Mouse (Mus musculus): ENCODE results near the gene Gfer.

Gene Gfer

DNA sequence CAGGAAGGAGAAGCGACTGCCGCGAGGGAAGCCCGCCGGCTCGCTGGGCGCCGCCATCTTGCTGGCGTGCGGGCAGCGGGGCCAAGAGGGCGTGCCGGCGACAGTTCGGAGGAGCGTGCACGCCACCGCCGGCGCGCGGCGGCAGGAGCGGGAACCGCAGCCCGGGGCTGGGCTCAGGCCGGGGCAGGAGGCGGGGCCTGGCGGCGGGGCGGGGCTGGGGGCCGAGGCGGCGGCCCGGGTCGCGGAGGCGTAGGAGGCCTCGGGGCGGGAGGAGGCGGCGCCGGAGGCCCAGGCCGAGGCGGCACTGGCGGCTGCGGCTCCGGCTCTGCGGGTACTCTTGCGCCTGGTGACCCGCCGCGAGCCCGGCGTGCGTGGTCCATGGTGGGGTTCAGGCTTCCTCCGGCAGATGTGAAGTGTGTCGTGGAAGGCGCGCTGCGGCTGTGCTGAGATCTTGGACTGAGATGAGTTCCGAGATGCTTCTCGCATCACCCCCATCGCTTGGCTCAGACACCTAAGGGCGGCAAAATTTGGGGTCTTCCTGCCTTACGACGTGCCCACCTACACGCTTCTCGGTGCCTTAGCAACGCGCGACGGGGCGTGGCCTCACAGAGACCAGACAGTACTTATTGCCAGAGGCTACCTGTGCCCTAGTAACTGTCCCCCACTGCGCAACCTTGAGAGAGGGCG, at the start of gene Gfer, which contains the start of gene Noxo1:
Gene Gfer, minus strand, starts transcription at position 146 of the 687 bp plus-strand sequence.
Gene Noxo1, plus strand, starts transcription at position 224 of the 687 bp plus-strand sequence.
- peak; percentile 94 for DNase-seq (ENCODE audit: inconsistent ontology term)

DNA sequence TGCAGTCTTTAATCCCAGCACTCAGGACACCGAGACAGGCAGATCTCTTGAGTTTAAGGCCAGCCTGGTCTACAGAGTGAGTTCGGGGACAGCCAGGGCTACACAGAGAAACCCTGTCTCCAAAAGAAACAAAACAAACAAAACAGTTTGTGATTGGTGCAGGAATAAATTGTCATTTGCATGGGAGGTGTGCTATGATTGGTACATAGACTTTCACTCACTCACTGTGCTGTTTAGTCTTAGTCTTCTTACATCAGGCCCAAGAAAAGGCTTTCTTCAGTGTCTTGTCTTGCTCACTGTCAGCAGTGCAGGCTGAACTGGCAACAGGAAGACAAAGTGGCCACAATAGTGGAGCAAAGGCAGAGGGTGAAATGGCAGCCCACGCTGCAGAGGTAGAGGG, 48.4 kb upstream of the Gfer start:
- no peak for DNase-seq (ENCODE audit: inconsistent ontology term)

DNA sequence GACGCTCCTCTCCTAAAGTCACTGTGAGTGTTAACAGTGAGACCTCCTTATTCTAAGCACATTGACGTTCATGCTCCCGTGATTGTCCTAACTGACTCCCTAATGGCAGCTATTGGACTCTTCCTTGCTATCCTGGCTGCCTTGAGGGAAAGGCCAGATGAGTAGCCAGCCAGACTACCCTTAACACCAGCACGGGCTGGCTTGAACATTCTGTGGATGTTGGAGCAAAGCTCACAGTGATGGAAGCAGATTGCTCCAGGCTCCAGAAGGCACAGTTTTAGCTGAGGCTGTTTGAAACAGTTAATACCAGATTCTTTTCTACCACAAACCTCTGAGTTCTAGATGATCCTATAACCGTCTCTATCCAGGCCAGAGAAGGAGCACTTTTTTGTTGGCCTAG, 47.9 kb upstream of the Gfer start:
- no peak for DNase-seq (ENCODE audit: inconsistent ontology term)

DNA sequence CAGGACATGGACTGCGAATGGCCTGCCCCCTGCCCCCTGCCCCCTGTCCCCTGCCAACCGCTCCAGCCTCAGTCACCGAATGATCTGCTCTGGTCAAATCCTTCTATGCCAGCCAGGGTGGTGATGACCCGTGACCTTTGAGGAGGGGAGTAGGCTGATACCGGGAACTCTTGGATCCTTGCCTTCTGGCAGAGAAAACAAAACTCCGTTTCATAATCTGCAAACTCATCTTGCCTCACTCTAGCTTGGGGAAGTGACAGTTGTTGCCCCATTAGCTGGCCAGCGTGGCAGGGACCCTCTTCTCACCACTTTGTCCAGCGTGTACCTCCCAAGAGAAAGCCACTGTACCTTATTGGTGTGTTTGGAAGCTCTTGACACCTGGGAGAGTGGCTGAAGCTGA, 46.4 kb upstream of the Gfer start:
- DNase-seq (ENCODE audit: inconsistent ontology term), result no peak

DNA sequence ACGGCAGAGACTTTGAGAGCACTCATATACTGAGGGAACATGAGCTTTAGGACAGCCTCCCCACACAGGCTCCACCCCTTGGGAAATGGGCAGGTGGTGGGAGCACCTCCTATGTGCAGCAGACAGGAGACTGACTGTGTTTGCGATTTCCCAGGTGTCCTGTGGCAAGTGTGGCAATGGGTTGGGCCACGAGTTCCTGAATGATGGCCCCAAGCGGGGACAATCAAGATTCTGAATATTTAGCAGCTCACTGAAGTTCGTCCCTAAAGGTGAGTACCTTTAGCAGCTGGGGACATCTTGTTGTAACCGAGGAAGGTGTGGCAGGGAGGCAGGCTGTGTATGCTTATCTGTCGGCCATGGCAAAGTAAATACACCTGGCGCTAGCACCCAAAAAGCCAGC, 44.0 kb upstream of the Gfer start:
- no peak for DNase-seq (ENCODE audit: inconsistent ontology term)

DNA sequence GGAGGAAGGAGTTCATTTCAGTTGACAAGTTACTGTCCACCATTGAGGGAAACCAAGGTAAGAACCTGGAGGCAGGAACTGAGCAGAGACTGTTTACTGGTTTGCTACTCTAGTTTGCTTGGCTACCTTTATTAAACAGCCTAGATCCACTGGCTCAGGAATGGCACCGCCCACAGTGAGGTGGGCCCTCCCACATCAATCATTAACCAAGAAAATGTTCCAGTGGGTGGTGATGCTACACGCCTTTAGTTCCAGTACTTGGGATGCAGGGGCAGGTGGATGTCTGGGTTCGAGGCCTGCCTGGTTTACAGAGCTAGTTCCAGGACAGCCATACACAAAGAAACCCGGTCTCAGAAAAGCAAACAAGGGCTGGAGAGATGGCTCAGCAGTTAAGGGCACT, 42.3 kb upstream of the Gfer start:
- no peak for DNase-seq (ENCODE audit: inconsistent ontology term)

DNA sequence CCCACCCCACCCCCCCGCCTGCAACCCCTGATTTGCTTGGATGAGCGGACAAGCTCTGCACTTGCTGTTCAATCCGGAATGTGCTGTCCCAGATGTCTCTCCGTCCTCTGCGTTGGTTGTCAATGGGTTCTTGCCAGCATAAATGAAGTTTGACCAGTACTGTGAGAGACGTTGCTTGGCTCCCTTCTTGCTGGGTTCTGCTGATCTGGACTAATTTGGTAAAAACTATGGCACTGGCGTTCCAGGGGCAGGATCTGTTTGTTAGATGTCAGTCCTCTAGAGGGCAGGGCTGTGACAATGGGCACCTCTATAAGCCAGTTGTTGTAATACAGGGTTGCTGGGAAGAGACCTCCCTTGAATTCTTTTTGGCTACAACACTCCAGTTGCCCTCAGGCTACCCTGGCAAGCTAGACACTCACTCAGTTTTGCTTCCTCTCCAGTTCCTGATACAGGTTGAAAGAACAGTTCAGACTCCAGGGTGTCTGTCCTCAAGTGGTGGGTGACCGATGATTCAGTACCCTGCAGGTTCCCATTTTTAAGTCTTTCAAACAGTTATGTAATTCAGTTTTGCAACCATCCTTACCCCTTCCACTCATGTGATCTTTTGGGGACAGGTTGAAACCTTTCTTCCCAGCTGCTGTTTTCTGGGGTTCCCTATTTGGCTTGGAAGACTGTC, 41.3 kb upstream of the Gfer start:
- peak; percentile 54 for DNase-seq (ENCODE audit: inconsistent ontology term)

DNA sequence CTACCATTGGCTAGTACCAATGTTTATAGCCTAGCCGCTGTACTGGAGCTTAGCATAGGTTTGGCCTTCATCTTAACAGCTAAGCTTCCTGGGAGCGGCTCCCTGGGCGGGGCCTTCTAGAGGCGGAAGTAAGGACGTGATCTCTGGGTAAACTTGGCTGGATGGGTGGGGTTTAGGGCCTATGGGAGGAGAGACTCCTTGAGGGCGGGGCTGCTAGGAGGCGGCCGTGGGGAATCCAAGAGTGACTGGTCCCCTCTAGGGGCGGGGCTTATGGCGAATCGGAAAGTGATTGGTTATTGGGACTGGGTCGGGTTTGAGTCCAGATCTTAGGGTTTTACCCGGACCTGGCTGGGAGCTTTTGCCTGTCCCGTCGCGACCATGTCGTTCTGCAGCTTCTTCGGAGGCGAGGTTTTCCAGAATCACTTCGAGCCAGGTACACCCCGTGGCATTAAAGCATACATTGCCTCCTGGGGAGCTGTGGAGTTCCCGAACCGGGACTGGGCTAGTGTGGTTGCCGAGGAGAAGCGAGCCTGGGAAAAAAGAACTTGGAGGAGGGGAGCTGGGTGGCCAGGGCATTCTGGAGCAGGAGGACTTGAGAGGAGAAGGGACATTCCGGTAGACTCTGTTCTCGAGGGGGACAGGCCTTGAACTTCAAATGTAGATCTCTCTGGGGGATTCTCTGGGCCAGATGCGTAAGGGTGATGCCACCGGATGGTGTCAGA, 40.5 kb upstream of the Gfer start, which contains the start of gene Msrb1:
Gene Msrb1, plus strand, starts transcription at position 313 of the 722 bp plus-strand sequence.
- peak; percentile 99 for DNase-seq (ENCODE audit: inconsistent ontology term)

DNA sequence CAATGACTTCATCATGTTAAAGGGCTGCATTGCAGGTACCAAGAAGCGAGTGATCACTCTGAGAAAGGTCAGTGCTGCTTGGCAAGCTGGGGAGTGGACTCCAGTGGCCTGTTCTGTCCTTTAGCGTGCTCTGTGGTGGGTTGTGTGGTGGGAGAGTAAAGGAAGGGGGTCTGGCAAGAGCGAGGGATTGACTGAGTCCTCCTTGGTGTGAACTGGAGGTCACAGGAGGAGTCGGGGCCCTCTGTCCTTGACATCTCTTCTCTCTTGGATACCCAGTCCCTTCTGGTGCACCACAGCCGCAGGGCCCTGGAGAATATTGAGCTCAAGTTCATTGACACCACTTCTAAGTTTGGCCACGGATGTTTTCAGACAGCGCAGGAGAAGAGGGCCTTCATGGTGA, 39.5 kb upstream of the Gfer start:
- no peak for DNase-seq (ENCODE audit: inconsistent ontology term)

DNA sequence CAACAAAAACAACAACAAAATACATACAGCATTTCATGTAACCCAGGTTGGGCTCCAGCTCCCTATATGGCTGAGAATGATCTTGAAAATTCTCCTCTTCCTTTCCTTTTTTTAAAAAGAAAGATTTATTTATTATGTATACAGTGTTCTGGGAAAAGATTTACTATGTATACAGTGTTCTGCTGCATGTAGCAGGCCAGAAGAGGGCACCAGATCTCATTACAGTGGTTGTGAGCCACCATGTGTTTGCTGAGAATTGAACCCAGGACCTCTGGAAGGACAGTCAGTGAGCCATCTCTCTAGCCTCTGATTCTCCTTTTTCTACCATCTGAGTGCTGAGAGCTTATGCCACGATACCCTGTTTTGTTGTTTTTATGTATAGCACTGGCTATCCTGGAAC, 38.6 kb upstream of the Gfer start:
- DNase-seq (ENCODE audit: inconsistent ontology term), result no peak

DNA sequence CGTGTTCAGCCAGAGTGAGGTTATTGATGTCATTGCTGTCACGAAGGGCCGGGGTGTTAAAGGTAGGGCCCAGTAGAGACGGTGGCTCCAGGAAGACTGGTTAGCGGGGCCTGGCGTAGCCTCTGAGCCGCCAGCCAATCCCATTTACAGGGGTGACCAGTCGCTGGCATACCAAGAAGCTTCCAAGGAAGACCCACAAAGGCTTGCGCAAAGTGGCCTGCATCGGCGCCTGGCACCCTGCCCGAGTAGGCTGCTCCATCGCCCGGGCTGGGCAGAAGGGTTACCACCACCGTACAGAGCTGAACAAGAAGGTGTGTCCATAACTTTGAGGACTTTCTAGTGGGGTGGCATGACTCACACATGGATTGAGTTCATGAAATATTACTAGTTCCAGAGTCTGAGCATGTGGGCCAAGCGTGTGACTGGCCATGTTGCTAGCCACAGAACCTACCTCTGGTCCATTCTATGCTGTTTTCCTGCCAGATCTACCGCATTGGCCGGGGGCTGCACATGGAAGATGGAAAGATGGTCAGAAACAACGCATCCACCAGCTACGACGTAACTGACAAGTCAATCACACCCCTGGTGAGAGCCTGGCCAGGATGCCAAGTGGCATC, 37.6 kb upstream of the Gfer start:
- DNase-seq (ENCODE audit: inconsistent ontology term), result no peak

DNA sequence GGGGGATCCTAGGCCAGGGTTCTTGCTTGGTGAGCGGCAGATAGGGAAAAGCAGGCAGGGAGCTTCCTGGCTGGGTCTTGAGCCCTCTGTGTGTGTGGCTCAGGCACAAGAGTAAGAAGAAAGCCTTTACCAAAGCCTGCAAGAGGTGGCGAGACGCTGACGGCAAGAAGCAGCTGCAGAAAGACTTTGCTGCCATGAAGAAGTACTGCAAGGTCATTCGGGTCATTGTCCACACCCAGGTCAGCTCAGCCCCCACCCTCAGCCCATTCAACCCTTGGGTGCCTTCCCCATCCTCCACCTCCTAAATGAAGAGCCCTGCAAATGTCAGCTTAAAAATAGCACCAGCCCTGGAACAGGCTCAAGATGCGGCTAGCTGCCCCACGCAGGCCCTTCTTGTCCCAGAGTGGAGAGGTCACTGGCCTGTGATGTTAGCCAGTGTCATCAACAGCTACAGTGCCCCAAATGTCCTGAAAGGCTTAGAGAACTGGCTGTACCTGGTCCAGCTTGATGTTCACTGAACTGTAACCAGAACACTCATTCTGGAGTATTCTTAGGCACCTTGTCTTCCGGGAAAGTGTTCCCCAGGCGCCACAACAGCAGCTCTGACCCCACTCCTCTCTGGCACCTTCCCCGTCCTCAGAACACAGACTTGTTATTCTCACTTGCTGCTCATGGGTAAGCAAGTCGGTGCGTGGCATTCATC, 36.4 kb upstream of the Gfer start:
- no peak for DNase-seq (ENCODE audit: inconsistent ontology term)

DNA sequence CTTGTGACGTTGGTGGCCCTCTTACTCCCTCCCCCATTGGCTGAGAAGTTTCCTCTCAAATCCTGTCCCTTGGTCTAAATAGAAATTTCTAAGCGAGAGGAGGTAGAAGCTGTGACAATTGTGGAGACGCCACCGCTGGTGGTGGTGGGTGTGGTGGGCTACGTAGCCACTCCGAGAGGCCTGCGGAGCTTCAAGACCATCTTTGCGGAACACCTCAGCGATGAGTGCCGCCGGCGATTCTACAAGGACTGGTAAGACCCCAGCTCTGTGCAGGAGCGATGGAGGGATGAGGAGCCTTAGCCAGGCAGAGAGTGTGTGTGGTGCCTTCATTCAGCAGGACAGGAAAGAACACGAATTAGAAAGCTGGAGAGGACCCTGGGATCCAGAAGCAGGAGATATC, 34.8 kb upstream of the Gfer start:
- DNase-seq (ENCODE audit: inconsistent ontology term), result no peak

DNA sequence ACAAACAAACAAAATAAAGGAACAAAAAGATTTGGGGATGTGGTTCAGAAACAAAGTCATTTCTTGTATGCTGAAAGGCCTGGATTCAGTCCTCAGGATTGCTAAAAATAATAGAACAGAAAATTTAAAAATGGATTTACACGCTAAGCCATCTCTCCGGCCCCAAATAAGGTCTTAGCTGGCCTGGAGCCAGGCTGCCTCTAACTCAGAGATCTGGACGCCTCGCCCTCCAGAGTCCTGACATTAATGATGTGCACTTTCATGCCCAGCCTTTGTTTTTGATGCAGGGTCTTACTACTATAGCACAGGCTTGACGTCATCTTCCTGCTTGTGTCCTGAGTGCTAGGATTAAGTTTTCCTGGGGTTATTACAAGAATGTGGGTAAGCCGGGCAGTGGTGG, 33.1 kb upstream of the Gfer start:
- no peak for DNase-seq (ENCODE audit: inconsistent ontology term)

DNA sequence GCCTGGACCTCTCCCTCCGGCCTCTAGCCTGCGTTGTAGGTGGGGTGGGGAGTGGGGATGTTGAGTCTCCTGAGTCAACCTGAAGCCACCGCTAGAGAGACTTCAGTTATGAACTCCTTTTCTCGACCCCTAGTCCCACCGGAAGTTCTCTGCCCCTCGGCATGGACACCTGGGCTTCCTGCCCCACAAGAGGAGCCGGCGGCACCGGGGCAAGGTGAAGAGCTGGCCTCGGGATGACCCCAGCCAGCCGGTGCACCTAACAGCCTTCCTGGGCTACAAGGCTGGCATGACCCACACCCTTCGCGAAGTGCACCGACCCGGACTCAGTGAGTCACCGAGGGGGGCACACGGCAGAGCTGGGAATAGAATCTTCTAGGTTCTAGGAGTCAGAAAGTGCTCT, 32.2 kb upstream of the Gfer start:
- no peak for DNase-seq (ENCODE audit: inconsistent ontology term)

DNA sequence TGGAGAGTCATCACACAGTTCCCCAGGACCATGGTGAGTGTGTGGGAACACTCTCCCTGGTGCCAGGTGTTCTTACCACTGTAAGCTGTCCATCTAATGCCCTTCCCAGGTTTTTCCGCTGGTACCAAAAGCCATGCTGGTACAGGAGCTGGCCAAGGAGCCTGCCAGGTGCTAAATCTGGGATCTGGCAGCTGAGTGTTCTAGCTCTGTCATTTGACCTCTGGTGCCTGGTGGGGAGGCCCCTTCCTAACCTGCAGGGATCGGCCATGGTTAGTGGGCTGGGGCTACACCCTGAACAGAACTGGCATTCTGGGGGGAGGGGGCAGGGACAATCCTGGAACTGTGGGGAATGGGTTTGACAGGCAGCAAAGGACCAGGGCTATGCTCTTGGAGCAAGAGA, 31.7 kb upstream of the Gfer start, which contains the start of gene Rpl3l:
Gene Rpl3l, plus strand, starts transcription at position 203 of the 400 bp plus-strand sequence.
- no peak for DNase-seq (ENCODE audit: inconsistent ontology term)

DNA sequence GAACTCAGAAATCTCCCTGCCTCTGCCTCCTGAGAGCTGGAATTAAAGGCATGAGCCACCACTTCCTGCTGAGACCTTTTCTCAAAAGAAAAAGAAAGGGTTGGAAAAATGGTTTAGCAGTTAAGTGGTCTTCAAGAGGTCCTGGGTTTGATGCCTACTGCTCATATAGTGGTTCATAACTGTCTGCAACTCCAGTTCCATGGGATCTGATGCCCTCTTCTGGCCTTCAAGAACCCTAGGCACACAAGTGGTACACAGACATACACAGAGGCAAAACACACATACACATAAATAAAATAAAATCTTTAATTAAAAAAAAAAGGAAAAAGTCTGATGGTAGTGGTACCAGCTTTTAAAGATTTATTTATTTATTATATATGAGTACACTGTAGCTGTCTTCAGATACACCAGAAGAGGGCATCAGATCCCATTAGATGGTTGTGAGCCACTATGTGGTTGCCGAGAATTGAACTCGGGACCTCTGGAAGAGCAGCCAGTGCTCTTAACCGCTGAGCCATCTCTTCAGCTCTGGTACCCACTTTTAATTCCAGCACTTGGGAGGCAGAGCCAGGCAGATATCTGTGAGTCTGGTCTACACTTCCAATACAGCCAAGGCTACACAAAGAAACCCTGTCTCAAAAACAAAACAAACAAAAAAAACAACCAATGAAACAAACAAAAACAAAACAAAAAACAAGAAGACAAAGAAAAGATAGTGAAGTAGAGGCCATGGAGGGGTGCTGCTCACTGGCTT, 29.9 kb upstream of the Gfer start:
- no peak for DNase-seq (ENCODE audit: inconsistent ontology term)

DNA sequence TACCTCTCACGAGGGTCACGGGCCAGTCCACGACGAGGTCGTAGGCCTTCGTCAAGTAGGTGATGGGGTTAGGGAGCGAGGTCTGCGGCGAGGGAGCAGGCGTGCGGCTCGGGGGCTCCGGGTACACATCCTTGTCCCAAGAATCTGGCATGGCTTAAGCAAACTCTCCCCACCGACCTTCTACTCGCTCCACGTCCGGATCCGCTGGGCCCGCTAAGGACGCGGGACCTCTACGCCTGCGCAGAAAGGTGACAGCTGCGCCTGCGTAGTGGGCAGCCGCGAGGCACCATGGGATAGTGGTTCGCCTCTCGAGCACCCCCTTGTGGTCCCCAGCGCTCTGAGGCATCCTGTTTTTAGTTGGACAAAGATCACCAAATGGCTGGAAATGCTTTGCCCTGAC, 28.2 kb upstream of the Gfer start, which contains the start of gene Ndufb10:
Gene Ndufb10, minus strand, starts transcription at position 295 of the 400 bp plus-strand sequence.
- peak; percentile 93 for DNase-seq (ENCODE audit: inconsistent ontology term)

DNA sequence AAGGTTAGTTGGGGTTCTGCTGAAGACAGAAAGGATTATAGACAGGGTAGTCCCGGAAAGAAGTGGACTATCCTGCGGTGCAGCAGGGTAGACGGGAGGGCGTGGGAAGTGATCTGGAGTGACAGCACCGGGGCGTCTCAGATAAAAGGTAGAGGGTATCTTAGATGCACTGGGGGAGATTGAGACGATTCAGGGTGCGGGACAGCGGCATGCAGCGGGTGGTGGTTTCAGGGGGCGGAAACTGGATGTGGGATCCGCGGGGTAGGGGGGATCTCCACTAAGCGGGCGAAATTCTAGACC, 27.9 kb upstream of the Gfer start:
- no peak for DNase-seq (ENCODE audit: inconsistent ontology term)

DNA sequence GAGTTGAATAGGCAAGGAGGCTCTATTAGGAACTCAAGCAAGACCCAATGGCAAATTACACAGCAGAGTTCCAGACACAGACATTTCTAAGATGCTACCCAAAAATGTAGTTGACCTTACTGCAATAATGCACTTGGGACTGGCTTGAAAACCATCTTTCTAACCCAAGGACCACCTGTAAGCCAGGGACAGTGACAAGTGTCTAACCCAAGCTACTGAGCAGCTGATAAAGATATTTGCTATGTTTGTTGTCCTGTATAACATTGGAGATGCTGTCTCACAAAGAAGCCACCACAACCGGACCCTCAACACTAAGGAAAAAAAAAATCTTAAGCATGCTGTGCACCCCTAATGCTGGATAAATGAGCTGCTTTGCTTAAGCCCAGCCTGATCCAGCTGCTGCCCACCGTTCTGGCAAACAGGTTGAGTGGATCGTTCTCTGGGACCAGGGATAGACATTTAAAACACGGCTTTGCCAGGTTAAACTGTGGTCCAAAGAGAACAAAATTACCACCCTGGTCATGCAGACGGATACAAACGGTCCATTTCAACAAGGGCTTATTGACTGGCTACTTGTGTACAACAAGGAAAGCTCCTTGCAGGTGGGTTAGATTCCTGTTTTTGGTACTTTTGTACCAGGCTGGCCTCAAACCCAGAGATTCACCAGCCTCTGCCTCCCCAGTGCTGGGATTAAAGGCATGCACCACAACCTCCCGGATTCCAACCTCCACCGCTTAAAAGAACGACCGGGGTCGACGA, 27.3 kb upstream of the Gfer start:
- DNase-seq (ENCODE audit: inconsistent ontology term), result peak; percentile 26

All from Muller cell, postnatal 12 days (primary cell).